Mouse (Mus musculus) hindbrain, embryonic 14.5 days (tissue): Measurements from ENCODE around the gene Nxnl1. TPM values are rescaled to one million over a fixed set of nuclear protein-coding genes. Genes with fewer than 3 reads are reported as not detected.

Experiments used
- ATAC-seq: fragments of 200-750 bp; cut with Nextera tagmentation; 2 replicates; pipeline ENCODE4 v1.8.0; 2017; ENCODE audit warnings: moderate number of reproducible peaks, mild to moderate bottlenecking, moderate TSS enrichment, moderate library complexity; ENCODE audit not compliant: low FRiP score
- DNase-seq: peaks from one replicate; pipeline ENCODE4 v3.0.0-alpha.2; 2015; ENCODE audit warnings: low spot score
- H3K27ac ChIP-seq: fragments of 300-500 bp; sonication (generic); 2 replicates; pipeline ENCODE4 v1.5.1; 2014; ENCODE audit warnings: mild to moderate bottlenecking, moderate library complexity
- H3K27me3 ChIP-seq: fragments of 300-500 bp; sonication (generic); 2 replicates; pipeline ENCODE4 v1.6.1; 2014; ENCODE audit warnings: mild to moderate bottlenecking, low read length, mixed read lengths; ENCODE audit not compliant: control insufficient read depth, insufficient read depth
- H3K36me3 ChIP-seq: fragments of 300-500 bp; sonication (generic); replicated peaks from 2 replicates; pipeline ENCODE4 v1.6.1; 2014; ENCODE audit not compliant: control insufficient read depth, insufficient read depth
- H3K4me1 ChIP-seq: fragments of 300-500 bp; sonication (generic); replicated peaks from 2 replicates; pipeline ENCODE4 v1.6.1; 2014; ENCODE audit warnings: antibody characterized with exemption, low read length, mixed read lengths; ENCODE audit not compliant: control insufficient read depth, insufficient read depth
- H3K4me2 ChIP-seq: fragments of 300-500 bp; sonication (generic); replicated peaks from 2 replicates; pipeline ENCODE4 v1.6.1; 2014; ENCODE audit warnings: mild to moderate bottlenecking, moderate library complexity
- H3K4me3 ChIP-seq: fragments of 300-500 bp; sonication (generic); replicated peaks from 2 replicates; pipeline ENCODE4 v1.5.1; 2014; ENCODE audit warnings: mild to moderate bottlenecking, low read length
- H3K9ac ChIP-seq: fragments of 300-500 bp; sonication (generic); 2 replicates; pipeline ENCODE4 v1.6.1; 2014
- H3K9me3 ChIP-seq: fragments of 300-500 bp; sonication (generic); 2 replicates; pipeline ENCODE4 v1.6.1; 2016; ENCODE audit warnings: low read length; ENCODE audit not compliant: control insufficient read depth
- WGBS: fragments of 180-500 bp; shearing (Covaris S2); extraction: QIAGEN DNeasy Blood & Tissue Kit; methylation state at CpG from one replicate; pipeline ENCODE4 v1.1.7; 2014; 5-methylcytosine and 5-hydroxymethylcytosine counted together
- polyA plus RNA-seq: library from polyadenylated mRNA; unstranded; fragments of >200 nt; fragmentation: Nextera tagmentation; extraction: Ambion mirVana; gene quantifications from 2 replicates; pipeline ENCODE4 v1.2.1, GENCODE M21; 2014

The Nxnl1 gene
- polyA plus RNA-seq, 1 experiment from 2014 or later: 0.13 TPM

DNA sequence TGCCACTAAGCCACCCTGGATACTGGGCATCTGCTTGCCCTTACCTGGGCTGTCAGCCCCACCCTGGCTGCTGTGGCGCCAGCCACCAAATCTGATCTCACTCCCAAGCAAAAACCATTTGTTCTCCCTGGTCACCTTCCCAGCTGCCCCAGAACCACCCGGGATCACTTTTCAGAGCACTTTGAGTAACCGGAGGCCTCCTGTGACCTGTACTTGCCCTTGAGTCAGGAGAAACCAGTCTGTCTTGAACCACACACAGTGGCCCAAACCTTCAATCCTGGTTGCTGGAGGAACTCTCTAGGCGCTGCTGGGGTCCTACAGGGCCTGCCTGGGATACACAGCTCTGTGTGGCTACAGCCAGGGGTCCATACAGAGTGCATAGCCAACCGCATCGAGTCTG, 13.6 kb downstream of the Nxnl1 start:
- ATAC-seq: no peak
- no peak overlapping the region for H3K9ac ChIP-seq
- DNase-seq: no peak
- no peaks in the 10 kb centered on the region for H3K4me1 ChIP-seq
- H3K27ac ChIP-seq: no peak overlapping the region
- H3K9me3 ChIP-seq: no peaks in the 10 kb centered on the region
- H3K4me3 ChIP-seq: no peak overlapping the region
- no peak overlapping the region for H3K4me2 ChIP-seq
- WGBS: 81% methylated on average over 6 of the region's 6 CpGs
- H3K36me3 ChIP-seq: peaks cover 11% of the 10 kb centered on the region
- peaks cover 26% of the 10 kb centered on the region for H3K27me3 ChIP-seq

- Histone ChIP-seq H3K36me3 (peaks cover 29% of the 10 kb centered on the region), H3K27me3 (peaks cover 6% of the 10 kb centered on the region), H3K4me1 (no peaks in the 10 kb centered on the region), H3K9ac (no peak overlapping the region), H3K4me2 (no peak overlapping the region), H3K4me3 (no peak overlapping the region), H3K9me3 (no peaks in the 10 kb centered on the region), H3K27ac (no peak overlapping the region)
- WGBS: 67% methylated on average over 7 of the region's 7 CpGs
- ATAC-seq (no peak), DNase-seq (no peak)
Observed at GRCm38 (mm10) chr8:71550754-71551153, 15.6 kb downstream of the Nxnl1 start.

GRCm38 (mm10) chr8:71547590-71547989, 18.8 kb downstream of the Nxnl1 start:
- WGBS: 91% methylated on average over 7 of the region's 7 CpGs

GRCm38 (mm10) chr8:71545053-71545452, 21.3 kb downstream of the Nxnl1 start:
- 90% methylated on average over 11 of the region's 11 CpGs for WGBS
- Histone ChIP-seq H3K4me3 (no peak overlapping the region), H3K4me1 (peaks cover 9% of the 10 kb centered on the region; the same call in 1 of the 2 replicates), H3K36me3 (peaks cover 36% of the 10 kb centered on the region), H3K27ac (no peak overlapping the region), H3K9me3 (no peaks in the 10 kb centered on the region), H3K27me3 (no peaks in the 10 kb centered on the region), H3K4me2 (no peak overlapping the region), H3K9ac (no peak overlapping the region)
- ATAC-seq (no peak), DNase-seq (no peak)

More at GRCm38 (mm10) chr8:71547590-71547989, 18.8 kb downstream of the Nxnl1 start:
- H3K9ac ChIP-seq: no peak overlapping the region
- DNase-seq (no peak), ATAC-seq (no peak)
- no peak overlapping the region for H3K27ac ChIP-seq
- H3K4me1 ChIP-seq: peaks cover 9% of the 10 kb centered on the region; the same call in 1 of the 2 replicates
- no peak overlapping the region for H3K4me3 ChIP-seq
- no peaks in the 10 kb centered on the region for H3K27me3 ChIP-seq
- H3K4me2 ChIP-seq: no peak overlapping the region
- peaks cover 36% of the 10 kb centered on the region for H3K36me3 ChIP-seq
- no peaks in the 10 kb centered on the region for H3K9me3 ChIP-seq

GRCm38 (mm10) chr8:71543755-71544154, 22.6 kb downstream of the Nxnl1 start:
- Histone ChIP-seq H3K4me3 (peak overlapping the region; percentile 79), H3K27me3 (no peaks in the 10 kb centered on the region), H3K9ac (peak overlapping the region; percentile 81), H3K27ac (no peak overlapping the region), H3K4me2 (peak overlapping the region; percentile 85), H3K9me3 (no peaks in the 10 kb centered on the region), H3K4me1 (peaks cover 9% of the 10 kb centered on the region; the same call in 1 of the 2 replicates), H3K36me3 (peaks cover 35% of the 10 kb centered on the region)
- ATAC-seq (no peak), DNase-seq (no peak)
- WGBS: 85% methylated on average over 9 of the region's 9 CpGs

GRCm38 (mm10) chr8:71542632-71543343, 23.6 kb downstream of the Nxnl1 start, which contains the start of gene Mvb12a:
Gene Mvb12a (plus strand): TSS chr8:71542922.
- peaks cover 25% of the 10 kb centered on the region for H3K36me3 ChIP-seq
- H3K9ac ChIP-seq: peak within 1 kb of the TSS; percentile 81
- no peaks in the 10 kb centered on the region for H3K9me3 ChIP-seq
- peak; percentile 96 for ATAC-seq
- H3K4me1 ChIP-seq: peaks cover 9% of the 10 kb centered on the region; the same call in 1 of the 2 replicates
- under 1% methylated on average over 54 of the region's 55 CpGs for WGBS
- DNase-seq: peak; percentile 97
- H3K27ac ChIP-seq: 0 out of 2 replicates have a peak within 1 kb of the TSS, but pooled peaks have one; percentile 51
- H3K27me3 ChIP-seq: peaks cover 2% of the 10 kb centered on the region
- H3K4me2 ChIP-seq: peak within 1 kb of the TSS; percentile 85
- H3K4me3 ChIP-seq: peak within 1 kb of the TSS; percentile 79

DNA sequence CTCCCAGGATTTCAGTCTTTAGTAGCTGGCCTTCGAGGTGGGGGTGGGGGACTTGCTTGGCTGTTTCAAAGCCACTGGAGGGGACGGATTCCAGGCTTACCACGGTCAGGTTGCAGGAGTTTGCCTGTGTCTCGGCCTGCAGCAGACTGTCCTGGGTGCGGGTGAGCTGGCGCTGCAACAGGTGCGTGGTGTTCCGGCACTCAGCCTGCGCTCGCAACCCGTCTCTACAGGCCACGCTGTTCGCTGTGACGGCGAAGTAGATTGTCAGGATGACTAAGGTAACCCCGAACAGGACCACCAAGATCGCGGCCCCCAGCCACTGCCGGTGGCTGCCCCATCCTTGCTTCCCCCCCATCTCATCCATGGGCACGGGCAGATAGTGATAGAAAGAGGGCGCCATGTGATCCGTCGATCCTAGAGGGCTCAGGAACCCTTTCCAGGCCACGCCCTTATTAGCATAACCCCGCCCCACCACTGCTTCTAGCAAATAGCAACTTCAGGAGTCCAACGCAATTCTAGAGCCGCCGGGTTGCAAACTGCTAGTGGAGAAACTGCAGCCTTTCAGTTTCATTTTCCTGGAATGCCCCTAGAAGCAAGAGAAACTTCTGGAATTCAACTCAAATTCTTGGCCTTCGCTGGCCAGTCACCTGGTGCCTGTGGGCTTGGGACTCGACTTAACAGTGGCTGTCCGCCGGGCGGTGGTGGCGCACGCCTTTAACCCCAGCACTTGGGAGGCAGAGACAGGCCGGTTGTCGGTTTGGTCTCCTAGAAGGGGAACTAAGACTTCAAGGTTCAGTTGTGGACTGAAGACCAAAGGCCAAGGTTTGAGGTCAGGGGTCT, 29.2 kb downstream of the Nxnl1 start, which contains the start of gene Bst2:
Gene Bst2 (minus strand): TSS at position 429 of the 840 bp plus-strand sequence.
- H3K4me1 ChIP-seq: 0 out of 2 replicates have a peak, but pooled peaks cover 6% of the 10 kb centered on the region
- H3K9me3 ChIP-seq: no peaks in the 10 kb centered on the region
- no peak within 1 kb of the TSS for H3K27ac ChIP-seq
- no peak for ATAC-seq
- H3K4me3 ChIP-seq: peak within 1 kb of the TSS; percentile 22
- H3K36me3 ChIP-seq: no peaks in the 10 kb centered on the region
- H3K27me3 ChIP-seq: peaks cover 23% of the 10 kb centered on the region
- no peak within 1 kb of the TSS; the same call in 1 of the 2 replicates for H3K9ac ChIP-seq
- peak; percentile 61 for DNase-seq
- peak within 1 kb of the TSS; percentile 46 for H3K4me2 ChIP-seq
- 3% methylated on average over 37 of the region's 37 CpGs for WGBS

DNA sequence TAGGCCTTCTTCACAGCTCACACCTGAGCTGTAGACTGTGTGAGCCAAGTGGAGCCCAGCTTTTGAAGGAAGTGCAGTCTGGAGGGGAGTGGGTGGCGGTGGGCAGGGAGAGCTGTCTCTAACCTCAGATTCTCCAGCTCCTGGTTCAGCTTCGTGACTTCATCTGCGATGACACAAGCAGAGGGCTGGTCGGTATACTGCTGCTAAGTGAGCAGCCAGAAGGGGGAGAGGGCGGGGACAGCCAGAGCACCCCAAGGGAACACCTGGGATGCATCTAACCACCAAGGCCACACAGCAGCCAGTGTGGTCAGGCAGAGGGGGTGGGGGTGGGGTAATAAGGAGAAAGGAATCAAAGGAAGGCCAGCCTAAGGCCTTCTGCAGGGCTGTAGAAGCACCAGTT, 30.7 kb downstream of the Nxnl1 start:
- Histone ChIP-seq H3K36me3 (no peaks in the 10 kb centered on the region), H3K27ac (no peak overlapping the region), H3K4me3 (no peak overlapping the region), H3K9me3 (no peaks in the 10 kb centered on the region), H3K4me2 (no peak overlapping the region), H3K4me1 (0 out of 2 replicates have a peak, but pooled peaks cover 6% of the 10 kb centered on the region), H3K9ac (no peak overlapping the region), H3K27me3 (peaks cover 23% of the 10 kb centered on the region)
- 68% methylated on average over 5 of the region's 5 CpGs for WGBS
- DNase-seq (no peak), ATAC-seq (no peak)

DNA sequence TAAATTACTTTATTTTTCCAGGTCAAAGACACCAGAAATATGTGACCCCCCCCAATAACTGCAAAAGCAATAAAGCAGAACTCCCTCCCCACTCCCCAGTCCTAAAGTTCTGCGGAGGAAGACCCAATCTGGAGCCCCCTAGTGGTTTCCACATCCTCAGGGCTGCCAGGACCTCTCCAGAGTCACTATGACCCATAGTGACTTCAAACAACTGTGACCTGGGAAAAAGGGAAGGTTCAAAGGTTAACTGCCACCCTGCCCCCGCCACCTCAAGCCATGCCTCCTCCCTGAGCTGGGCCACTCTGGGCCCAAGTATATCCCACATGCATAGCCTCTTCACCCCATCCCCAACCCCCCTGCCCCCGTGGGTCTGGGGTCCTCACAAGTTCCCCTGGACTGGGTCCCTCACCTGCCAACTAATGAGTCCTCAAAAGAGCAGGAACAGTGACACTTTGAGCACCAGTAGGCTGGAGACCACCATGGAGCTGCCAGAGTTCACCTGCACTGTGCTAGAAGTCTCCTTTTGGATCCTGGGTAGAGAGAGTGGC, 32.1 kb downstream of the Nxnl1 start:
- Histone ChIP-seq H3K9ac (no peak overlapping the region), H3K4me1 (0 out of 2 replicates have a peak, but pooled peaks cover 6% of the 10 kb centered on the region), H3K36me3 (no peaks in the 10 kb centered on the region), H3K9me3 (no peaks in the 10 kb centered on the region), H3K4me2 (no peak overlapping the region), H3K4me3 (no peak overlapping the region), H3K27me3 (peaks cover 23% of the 10 kb centered on the region), H3K27ac (no peak overlapping the region)
- DNase-seq (no peak), ATAC-seq (0 out of 2 replicates have a peak, but pooled peaks have one; percentile 22)
- 32% methylated on average over 3 of the region's 3 CpGs for WGBS
